Mouse (Mus musculus) thymus, postnatal 4 days (tissue): ENCODE results near the gene Zbtb16.

Experiments used
- DNase-seq: peaks from one replicate; pipeline ENCODE4 v3.0.0; 2021

Zbtb16 gene

GRCm38 (mm10) chr9:48824533-48825130 lies 11.4 kb downstream of the Zbtb16 start:
- no peak for DNase-seq

GRCm38 (mm10) chr9:48823851-48824250 lies 12.2 kb downstream of the Zbtb16 start:
- no peak for DNase-seq

- DNase-seq = no peak
These were observed 12.7 kb downstream of the Zbtb16 start for GRCm38 (mm10) chr9:48823319-48823705.

GRCm38 (mm10) chr9:48822586-48823318 lies 13.3 kb downstream of the Zbtb16 start:
- no peak for DNase-seq

GRCm38 (mm10) chr9:48821916-48822585 lies 14.0 kb downstream of the Zbtb16 start:
- no peak for DNase-seq

- DNase-seq = peak; percentile 30
These were observed 14.6 kb downstream of the Zbtb16 start for GRCm38 (mm10) chr9:48821431-48821830.

- DNase-seq = no peak
These were observed 15.2 kb downstream of the Zbtb16 start for GRCm38 (mm10) chr9:48820791-48821190.

- DNase-seq = peak; percentile 19
These were observed 16.3 kb downstream of the Zbtb16 start for GRCm38 (mm10) chr9:48819695-48820094.

GRCm38 (mm10) chr9:48819137-48819536 lies 16.9 kb downstream of the Zbtb16 start:
- DNase-seq = no peak

- DNase-seq = no peak
These were observed 18.1 kb downstream of the Zbtb16 start for GRCm38 (mm10) chr9:48817907-48818306.

GRCm38 (mm10) chr9:48817399-48817793 lies 18.6 kb downstream of the Zbtb16 start:
- no peak for DNase-seq

- no peak for DNase-seq
These were observed 19.2 kb downstream of the Zbtb16 start for GRCm38 (mm10) chr9:48816678-48817398.

- no peak for DNase-seq
These were observed 19.9 kb downstream of the Zbtb16 start for GRCm38 (mm10) chr9:48816157-48816556.

GRCm38 (mm10) chr9:48814881-48815495 lies 21.0 kb downstream of the Zbtb16 start:
- DNase-seq = no peak

- peak; percentile 27 for DNase-seq
These were observed 21.8 kb downstream of the Zbtb16 start for GRCm38 (mm10) chr9:48813960-48814880.

- DNase-seq = no peak
These were observed 23.7 kb downstream of the Zbtb16 start for GRCm38 (mm10) chr9:48812352-48812751.

GRCm38 (mm10) chr9:48806591-48806990 lies 29.4 kb downstream of the Zbtb16 start:
- DNase-seq = no peak

GRCm38 (mm10) chr9:48805850-48806249 lies 30.2 kb downstream of the Zbtb16 start:
- no peak for DNase-seq

- no peak for DNase-seq
These were observed 31.5 kb downstream of the Zbtb16 start for GRCm38 (mm10) chr9:48804509-48804908.

- DNase-seq = no peak
These were observed 32.4 kb downstream of the Zbtb16 start for GRCm38 (mm10) chr9:48803460-48804240.

GRCm38 (mm10) chr9:48802374-48802773 lies 33.6 kb downstream of the Zbtb16 start:
- no peak for DNase-seq
